Mouse (Mus musculus) thymus, postnatal 25 days (tissue): Measurements from ENCODE around the gene Hspa12b.

ENCODE experiments used
- DNase-seq: peaks from one replicate; pipeline ENCODE4 v3.0.0; 2022

Gene Hspa12b

DNA sequence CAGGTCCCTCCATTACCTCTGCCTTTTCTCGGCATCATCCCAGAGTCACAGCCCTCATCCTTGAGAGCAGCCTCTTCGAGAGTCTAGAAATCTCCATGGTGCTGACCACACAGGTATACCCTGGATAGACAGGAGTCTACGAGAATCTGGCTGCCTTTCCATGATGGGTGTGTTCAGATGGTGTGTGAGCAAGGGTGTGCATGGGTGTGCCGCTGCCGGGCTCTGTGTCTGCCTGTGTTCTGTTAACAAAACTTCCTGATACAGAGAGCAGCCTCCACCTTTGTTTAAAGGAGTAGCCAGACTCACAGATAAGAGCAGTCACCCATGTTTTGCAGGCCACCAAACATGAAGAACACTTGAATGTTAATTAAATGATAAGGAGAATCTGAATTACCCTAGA lies 2.8 kb downstream of the Hspa12b start:
- DNase-seq, result no peak

DNA sequence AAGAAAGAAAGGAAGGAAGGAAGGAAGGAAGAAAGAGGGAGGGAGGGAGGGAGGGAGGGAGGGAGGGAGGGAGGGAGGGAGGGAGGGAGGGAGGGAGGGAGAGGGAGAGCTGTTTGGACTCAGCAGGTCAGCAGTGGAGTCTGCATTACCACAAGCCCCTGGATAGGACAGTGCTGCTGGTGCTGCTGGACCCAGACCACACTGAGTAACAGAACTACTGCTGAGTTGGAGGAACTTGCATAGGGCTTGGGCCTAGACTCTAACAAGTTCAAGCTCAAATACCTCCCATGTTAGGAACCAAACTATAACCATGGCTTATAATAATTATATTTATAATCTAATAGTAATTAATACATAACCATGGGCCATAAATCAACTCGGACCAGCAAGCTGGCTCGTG lies 3.8 kb downstream of the Hspa12b start:
- DNase-seq, result no peak

DNA sequence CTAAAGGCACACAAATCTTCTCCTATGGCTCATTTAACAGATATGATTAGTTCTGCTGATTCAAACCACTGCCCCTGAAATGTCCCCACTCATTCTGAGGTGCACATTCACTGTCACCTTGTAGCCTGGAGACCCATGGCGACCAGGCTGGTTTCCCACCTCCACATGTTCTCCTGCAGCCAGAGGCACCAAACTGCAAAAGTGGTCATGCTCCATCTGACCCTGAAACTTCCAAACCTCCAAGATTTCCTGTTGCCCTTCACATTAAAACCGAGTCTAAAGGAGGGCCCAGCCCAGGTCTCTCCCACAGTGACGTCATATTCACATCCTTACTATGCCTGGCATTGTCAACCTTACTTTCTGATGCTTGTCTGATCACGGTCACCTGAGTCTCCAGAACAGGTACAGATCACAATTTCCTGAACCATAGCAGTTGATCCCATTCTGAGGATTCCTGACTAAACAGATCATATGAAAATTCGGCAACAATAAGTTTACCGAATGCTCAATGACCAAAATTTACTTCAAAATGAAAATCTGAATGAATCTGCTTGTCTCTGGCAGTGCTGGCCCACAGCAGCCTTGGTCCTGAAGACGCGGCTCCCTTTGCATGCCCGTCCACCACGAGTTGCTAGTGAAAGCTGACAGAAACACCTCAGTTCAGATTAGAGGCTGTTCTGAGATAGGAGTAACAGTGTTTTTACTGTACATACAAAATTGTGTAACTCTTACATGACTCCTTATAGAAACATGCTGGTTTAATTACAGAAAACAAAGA lies 5.2 kb downstream of the Hspa12b start:
- no peak for DNase-seq

DNA sequence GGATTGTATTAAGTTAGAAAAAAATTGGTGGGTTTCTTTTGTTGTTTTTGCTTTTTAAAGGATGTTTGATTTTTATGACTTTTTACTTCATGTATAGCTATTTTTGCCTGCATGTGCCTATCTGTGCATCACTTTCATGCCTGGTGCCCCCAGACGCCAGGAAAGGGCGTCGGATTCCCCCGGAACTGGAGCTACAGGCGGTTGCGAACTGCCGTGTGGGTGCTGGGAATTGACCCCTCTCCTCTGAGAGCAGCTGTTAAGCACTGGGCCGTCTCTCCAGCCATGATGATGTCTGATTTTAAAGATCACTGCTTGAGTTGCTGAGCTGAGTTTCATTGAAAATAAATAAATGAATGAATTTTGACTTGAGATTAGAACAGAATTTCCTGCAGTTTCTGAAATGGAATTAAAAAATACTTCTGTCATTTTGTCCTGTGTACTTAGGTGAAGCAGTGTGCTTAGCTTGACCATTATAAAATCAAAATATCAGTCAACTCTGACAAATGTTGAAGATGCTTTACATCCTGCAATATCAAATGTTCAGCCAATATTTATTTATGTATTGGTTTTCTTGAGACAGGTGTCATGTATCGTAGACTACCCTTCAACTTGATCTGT lies 6.0 kb downstream of the Hspa12b start, which contains the start of gene Gm11037:
Gene Gm11037, plus strand, starts transcription at position 568 of the 618 bp plus-strand sequence.
- no peak for DNase-seq

DNA sequence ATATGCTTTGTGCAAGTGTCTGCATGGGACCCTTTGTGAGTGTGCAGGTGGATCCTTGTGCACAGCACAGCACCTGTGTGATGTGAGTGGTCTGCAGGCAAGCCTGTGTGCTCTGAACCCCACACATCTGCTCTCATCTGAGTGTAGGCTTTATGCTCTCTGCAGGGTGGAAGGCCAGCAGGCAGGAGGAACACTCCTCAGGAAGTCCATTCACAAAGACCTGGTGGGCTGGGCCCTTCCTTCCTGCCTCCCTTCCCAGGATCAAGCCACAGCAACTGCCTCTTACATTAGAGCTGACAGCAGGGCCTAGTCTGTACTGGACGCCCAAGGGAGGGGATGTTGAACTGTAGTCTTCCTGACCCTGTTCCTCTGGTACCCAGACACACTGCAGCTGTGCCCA lies 7.3 kb downstream of the Hspa12b start:
- DNase-seq, result no peak

DNA sequence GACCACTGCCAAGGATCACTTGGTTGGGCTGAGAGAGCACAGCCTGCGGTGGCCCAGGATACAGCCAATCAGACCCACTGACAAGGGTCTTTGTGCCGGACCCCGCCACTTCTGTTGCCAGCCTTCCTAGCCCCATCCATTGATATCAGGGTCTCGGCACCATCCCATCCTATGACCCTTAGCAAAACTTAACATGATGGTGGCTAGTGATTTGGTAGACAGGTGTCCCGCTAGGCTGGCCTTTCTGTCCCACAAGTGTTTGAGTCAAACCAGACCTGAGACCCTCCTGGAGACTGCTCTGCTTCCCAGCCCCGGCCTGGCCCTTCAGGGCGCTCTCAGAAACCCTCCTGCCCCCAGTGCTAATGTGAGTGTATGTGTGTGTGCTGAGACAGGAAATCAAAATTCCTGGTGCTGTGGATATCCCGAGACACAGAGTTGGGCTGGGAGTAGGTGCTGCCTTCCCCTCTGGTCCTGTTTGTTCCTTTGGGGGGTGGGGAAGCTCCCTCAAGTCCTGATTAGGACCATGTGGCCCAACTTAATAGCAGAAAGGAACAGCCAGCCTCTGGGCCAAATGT lies 7.8 kb downstream of the Hspa12b start:
- DNase-seq, result no peak

DNA sequence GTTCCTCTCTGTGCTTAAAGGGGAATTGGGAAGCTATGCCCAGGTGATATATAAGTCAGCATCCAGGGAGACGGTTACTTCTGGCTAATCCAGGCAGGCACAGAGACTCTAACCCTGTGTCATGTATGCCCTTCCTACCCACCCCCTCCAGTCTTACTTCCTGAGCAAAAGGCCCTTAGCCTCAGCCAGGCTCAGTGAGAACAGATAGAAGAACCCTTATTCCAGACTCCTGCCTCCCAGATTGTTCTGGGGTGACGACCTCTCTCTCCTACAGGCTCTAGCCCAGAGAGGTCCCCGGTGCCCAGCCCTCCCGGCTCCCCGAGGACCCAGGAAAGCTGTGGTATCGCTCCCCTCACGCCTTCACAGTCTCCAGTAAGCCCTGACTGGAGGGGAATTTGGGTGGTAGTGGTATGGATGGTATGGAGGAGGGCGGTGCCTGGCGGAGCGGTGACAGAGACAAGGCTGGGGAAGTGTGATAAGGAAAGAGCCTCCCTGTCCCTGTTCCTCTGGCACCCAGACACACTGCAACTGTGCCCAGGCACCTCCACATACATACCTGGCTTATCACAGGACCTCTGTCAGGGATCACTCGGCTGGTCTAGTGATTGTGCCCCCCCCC lies 8.6 kb downstream of the Hspa12b start:
- DNase-seq, result no peak

DNA sequence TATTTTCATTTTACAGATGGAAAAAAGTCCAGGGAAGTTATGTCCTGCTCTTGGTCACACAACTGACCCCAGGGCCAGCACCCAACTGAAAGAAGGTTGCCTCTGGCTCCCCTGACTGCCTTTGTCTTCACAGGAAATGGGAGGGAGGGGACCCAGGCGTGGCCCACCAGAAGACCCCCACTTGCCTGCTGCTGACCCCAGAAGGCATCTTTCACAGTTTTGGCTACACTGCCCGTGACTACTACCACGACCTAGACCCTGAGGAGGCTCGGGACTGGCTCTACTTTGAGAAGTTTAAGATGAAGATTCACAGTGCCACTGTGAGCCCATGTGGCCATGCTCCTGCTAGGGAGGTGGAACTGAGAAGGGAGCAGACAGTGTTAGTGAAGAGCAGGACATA lies 11.2 kb downstream of the Hspa12b start:
- no peak for DNase-seq

DNA sequence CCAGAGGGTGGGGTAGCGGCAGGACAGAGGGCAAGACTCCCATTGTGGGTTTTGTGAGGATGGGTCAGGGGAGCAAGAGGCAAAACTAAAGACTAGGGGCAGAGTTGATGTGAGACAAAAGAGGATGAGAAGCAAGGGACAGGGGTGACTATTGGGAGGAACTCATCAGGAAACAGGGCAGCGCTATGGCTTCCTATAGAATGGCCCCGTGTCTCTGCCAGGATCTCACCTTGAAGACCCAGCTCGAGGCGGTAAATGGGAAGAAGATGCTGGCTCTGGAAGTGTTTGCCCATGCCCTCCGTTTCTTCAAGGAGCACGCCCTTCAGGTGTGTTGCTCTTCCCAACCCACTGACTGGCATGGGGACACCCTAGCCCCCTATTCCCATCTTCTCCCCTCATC lies 11.7 kb downstream of the Hspa12b start:
- DNase-seq, result no peak

DNA sequence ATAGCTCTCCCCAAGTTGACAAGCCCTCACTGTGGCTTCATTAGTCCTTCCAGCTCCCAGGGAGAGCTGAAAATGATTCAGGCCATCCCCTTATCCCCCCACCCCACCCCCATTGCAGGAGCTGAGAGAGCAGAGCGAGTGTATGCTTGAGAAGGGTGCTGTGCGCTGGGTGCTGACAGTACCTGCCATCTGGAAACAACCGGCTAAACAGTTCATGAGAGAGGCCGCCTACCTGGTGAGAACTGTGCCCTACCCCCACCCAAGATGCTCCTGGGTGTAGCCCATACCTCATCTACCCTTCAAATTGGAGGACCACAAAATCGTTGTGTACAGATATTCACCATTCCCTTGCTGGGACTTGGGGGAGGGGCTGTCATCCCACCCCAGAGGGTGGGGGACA lies 12.2 kb downstream of the Hspa12b start:
- no peak for DNase-seq

DNA sequence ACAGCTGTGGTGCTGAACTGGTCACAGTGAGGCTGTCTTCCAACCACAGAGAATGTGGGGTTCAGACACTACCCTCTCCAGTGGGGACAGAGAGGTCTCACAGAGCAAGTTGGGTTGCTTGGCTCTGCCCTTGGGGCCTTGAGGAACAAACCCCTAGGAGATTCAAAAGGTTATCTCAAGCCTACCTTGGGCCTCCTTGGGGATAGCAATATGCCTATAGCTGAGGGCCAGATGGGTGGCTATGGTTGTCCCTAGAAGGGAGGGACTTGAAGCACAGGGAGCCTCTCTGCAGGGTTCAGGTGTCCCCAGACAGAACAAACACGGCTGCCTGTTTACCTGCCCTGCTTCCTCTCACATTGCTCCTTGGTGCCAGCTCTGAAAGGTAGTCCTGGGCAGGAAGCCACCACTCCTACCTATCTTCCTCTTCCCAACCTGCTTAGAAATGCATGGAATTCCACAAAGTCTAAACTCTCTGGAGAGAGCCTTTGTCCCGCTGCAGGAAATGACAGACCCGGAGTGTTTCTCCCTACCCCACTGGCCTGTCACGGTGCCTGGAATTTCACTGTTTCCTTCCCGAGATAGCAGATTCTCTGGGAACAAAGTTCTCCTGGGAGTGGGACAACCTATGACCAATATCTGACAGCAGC lies 12.9 kb downstream of the Hspa12b start:
- DNase-seq, result no peak

DNA sequence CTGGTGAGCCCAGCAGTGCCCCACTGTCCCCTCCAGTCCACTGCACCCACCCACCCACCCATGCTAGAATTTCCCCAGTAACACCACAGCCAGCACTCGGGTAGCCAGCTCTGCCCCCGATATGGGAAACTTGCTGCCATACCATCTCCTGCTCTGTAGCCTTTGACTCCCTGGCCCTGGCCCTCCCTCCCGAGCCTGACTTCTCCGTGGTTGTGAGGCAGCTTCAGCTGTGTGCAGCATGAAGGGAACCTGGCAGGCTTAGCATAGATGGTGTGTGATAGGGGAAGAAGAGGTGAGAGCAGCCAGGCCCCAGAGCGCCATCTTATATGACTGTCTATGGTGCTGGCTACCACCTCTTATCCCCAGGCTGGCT lies 13.4 kb downstream of the Hspa12b start:
- no peak for DNase-seq

DNA sequence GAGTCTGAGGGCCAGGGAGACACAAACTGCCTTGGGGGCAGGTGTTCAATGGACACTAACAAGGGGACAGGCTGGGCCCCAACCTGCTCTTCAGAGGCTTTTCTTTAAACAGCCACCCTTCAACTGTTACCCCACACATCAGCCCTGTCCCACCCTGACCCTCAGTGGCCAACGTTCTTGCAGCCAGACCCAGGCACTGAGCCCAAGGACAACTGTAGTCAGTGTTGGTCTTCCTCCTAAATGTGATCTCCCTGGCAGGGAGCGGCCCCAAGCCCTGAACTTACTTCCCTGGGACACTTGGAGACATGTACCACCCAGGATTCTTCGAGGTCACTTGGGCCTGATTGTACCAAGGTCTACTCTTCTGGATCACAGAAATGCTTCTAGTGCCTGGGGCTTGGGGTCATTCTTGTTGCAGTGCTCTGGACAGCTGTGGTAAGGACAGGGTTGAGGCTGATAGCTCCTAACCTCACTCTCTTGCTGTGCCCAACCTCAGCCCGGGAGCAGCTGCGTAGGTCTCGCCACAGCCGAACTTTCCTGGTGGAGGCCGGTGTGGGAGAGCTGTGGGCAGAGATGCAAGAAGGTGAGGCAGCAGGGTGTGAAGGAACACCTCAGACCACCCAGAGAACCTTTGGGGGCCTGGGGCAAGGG lies 14.4 kb downstream of the Hspa12b start:
- DNase-seq, result no peak

DNA sequence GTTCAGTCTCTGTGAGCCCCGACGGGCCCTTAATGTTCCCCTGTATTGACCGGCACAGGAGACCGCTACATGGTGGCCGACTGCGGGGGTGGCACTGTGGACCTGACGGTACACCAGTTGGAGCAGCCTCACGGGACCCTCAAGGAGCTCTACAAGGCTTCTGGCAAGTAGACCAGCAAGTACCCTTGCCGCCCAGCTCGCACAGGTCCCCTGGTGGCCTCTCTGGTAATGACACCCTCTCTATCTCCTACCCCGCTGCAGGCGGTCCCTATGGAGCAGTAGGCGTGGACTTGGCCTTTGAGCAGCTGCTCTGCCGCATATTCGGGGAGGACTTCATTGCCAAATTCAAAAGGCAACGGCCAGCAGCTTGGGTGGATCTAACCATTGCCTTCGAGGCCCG lies 15.5 kb downstream of the Hspa12b start:
- peak; percentile 74 for DNase-seq

DNA sequence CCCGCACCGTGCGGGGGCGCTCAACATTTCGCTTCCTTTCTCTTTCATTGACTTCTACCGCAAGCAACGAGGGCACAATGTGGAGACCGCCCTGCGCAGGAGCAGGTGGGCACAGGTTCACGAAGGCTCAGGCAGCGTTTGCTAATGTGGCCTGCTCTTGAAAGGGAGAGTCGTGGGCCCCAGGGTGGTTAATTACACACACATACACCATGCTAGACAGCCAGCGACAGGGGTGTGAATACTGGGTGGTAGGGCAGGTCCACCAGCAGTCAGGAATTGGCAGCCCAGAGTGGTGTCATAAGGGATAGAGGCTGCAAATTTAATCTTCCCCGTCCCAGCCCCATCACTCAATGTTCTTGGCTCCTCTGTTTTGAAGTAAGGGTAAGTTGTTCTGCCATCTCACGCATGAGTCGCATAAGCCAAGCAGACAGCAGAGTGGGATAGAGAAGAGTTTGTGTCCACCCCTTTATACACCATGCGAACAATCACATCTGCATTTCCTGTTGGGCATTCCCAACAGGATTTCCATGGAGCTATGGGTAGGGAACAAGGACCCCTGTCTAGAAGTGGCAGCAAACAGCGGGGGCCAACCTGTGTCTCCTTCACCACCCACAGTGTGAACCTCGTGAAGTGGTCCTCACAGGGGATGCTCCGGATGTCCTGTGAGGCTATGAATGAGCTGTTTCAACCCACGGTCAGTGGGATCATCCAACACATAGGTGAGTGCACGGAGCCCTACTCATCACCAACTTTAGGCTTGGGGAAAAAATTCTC lies 16.1 kb downstream of the Hspa12b start:
- DNase-seq, result no peak

DNA sequence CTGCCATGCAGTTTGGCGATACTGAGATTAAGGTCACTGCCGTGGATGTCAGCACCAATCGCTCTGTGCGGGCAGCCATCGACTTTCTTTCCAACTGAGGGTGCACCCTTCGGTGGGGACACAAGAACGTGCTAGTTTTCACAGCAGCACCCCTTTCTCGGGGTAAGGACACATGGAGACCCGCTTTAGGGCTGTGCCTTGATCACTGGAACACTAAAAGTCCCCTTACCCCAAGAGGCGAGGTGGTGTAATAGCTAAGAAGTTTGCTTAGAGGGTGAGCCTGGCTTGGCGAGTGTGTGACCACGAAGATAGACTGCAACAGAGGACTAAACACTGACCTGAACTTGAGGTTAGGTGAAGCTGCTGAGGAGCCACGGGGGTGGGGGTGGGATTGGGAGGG lies 18.0 kb downstream of the Hspa12b start:
- no peak for DNase-seq

DNA sequence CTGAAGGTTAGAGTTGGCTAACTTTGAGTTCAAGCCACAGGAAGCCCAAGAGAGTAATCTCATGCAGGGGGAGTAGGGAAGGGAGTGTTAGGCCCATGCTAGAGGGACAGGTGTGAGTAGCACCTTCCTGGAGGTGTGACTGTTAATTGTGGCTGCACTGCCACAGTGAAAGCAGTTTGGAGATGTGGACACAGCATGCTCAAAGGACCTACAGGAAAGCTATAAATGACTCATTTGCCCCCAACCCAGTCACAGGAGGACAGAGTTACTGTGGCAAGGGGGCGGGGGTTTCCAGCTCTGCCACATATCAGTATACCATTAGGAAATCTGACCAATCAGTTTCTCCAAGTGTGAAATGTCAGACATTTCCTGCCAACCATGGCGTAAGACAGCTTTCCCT lies 18.5 kb downstream of the Hspa12b start:
- DNase-seq, result no peak

DNA sequence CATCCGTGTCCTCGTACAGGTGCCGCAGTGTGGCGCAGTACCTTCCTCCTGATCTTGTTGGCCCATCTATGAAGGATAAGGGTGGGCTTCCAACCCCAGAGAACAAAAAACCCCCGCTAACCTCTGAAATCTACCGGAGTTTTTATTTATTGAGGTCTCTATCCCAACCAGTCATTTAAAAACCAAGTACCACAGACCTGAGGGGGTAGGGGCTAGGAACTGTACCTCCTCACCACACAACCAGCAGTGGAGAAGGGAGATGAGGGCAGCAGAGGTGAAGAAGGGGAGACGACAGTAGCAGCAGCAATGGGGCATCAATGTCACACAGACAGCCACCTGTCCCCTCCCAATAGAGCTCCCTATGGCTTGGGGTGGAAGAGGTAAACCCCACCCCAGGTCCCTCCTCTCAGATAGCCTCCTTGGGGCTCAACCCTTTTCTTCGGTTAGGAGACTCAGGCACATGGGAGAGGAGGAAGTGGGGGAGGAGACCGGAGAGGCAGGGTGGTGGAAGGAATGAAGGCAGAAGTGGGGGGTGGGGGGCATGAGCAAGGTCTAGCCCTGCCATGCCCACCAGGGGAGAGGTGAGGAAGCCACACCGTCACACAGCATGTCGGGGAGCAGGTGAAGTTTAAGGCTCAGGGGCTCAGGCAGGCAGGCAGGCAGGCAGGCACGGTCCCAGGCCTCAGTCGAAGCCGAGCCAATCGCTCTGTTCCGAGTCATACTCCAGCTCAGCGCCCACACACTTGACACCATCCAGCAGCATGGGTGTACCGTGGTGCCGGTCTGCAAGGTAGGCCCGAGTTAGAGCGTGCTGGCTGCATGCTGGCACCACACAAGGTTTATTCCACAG lies 19.3 kb downstream of the Hspa12b start:
- DNase-seq, result no peak

DNA sequence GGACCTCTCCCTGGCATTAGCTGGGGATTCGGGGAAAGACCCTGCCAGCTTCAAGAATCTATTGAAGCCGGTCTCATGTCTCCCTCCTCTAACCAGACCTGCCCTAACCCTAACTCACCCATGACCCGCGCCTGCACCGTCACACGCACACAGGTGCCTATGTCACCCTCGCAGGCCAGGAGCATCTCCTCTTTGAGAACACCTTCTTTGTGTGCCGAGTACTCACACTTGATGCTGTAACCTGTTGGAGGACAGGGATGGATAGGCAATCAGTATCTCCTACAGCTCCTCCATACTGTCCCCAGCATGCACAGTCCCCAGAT lies 19.9 kb downstream of the Hspa12b start:
- no peak for DNase-seq

DNA sequence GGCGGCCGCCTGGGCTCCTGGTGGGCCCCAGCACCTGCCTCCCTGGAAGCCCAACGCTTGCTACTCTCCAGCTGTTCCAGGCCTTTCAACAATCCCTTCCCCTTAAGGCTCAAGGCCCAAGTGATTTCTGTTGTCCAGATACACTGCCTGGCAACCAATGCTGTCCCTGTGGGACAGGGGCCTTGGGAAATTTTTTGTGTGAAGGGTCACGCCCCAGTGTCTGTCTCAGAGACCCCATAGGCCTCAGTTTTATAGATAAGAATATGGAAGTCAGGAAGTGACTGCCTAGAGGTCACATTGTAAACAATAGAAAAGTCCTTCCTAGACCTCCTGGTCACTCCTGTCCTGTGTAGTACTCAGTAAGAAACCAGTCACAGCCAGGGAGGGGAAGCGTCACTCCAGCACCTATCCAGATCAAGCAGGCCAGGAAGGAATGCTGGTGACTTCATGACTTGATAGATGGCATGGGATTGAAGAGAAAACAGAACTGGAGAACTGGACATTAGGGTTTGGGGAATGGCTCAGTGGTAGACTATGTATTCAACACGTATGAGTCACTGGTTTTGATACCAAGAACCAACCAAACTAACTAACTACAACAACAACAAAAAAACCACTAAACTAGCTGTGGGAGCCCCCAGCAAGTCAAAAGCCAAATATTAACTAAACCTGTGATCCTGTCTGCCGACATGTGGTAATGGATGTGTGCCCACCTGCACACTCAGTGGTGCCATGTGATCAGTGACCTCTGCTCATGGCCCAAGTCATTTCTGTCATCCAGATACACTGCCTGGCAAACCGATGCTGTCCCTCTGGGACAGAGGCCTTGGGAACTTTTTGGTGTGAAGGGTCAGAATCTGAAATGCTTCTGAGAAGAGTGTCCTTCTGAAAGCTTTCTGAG lies 21.5 kb downstream of the Hspa12b start:
- DNase-seq, result no peak
